Mouse (Mus musculus) left cerebral cortex, adult 18-20 months (tissue): ENCODE results near the gene Gm49387. TPM values are rescaled to one million over a fixed set of nuclear protein-coding genes. Genes with fewer than 3 reads are reported as not detected.
A peak's percentile ranks its signal among the peaks of the same experiment; 100 is the strongest.
"Not testable (repeated sequence)": the region's sequence is repeated elsewhere in the genome, so short reads cannot be mapped to it uniquely, and the experiment has no call there.

Source experiments
- DNase-seq, 2 experiments: peaks; one replicate each; pipeline ENCODE4 v3.0.0; 2021 to 2022; ENCODE audit warnings: low spot score in 2 of 2, mixed read lengths in 1 of 2
- total RNA-seq, 2 experiments: library from RNA; stranded (reverse); gene quantifications; 2 replicates each; pipeline ENCODE4 v1.2.3; 2021

Gm49387 gene
- total RNA-seq, 2 experiments from 2014 or later = 0.66 TPM; not detected in 1

- no peak for DNase-seq
Observed at GRCm38 (mm10) chr14:31641506-31642155, 953 bp upstream of the Gm49387 start.

- peak; percentile 80 to 84 for DNase-seq
Observed at GRCm38 (mm10) chr14:31640890-31641505, 320 bp upstream of the Gm49387 start, which contains the start of the genes Btd and Hacl1. Gene Btd, plus strand, starts transcription at chr14:31641028. Gene Hacl1, minus strand, starts transcription at chr14:31641286.

GRCm38 (mm10) chr14:31630677-31631076 lies 10.0 kb downstream of the Gm49387 start:
- DNase-seq = no peak

GRCm38 (mm10) chr14:31622748-31623147 lies 17.9 kb downstream of the Gm49387 start:
- DNase-seq = peak; percentile 47 to 61

- DNase-seq = no peak
Observed at GRCm38 (mm10) chr14:31620591-31621223, 20.0 kb downstream of the Gm49387 start.

GRCm38 (mm10) chr14:31617997-31618396 lies 22.7 kb downstream of the Gm49387 start:
- no peak for DNase-seq

- DNase-seq = peak; percentile 26 to 38
Observed at GRCm38 (mm10) chr14:31617204-31617603, 23.5 kb downstream of the Gm49387 start.

GRCm38 (mm10) chr14:31613671-31614070 lies 27.0 kb downstream of the Gm49387 start:
- DNase-seq = no peak

GRCm38 (mm10) chr14:31611986-31612385 lies 28.7 kb downstream of the Gm49387 start:
- DNase-seq = no peak

- DNase-seq = no peak
Observed at GRCm38 (mm10) chr14:31605514-31605913, 35.2 kb downstream of the Gm49387 start.

- no peak for DNase-seq
Observed at GRCm38 (mm10) chr14:31604916-31605315, 35.8 kb downstream of the Gm49387 start.

- DNase-seq = not testable (repeated sequence)
Observed at GRCm38 (mm10) chr14:31602616-31602979, 38.1 kb downstream of the Gm49387 start.

GRCm38 (mm10) chr14:31601908-31602615 lies 38.6 kb downstream of the Gm49387 start:
- DNase-seq = no peak

- no peak for DNase-seq
Observed at GRCm38 (mm10) chr14:31597446-31597845, 43.2 kb downstream of the Gm49387 start.

- no peak for DNase-seq
Observed at GRCm38 (mm10) chr14:31596408-31596807, 44.3 kb downstream of the Gm49387 start.

- DNase-seq = no peak
Observed at GRCm38 (mm10) chr14:31594693-31595092, 46.0 kb downstream of the Gm49387 start.

- no peak for DNase-seq
Observed at GRCm38 (mm10) chr14:31593036-31593435, 47.6 kb downstream of the Gm49387 start.

GRCm38 (mm10) chr14:31591243-31591642 lies 49.4 kb downstream of the Gm49387 start, which contains the start of gene Colq:
Gene Colq, minus strand, starts transcription at chr14:31591343.
- DNase-seq = no peak

- DNase-seq = no peak
Observed at GRCm38 (mm10) chr14:31586451-31586850, 54.2 kb downstream of the Gm49387 start.

- DNase-seq = no peak
Observed at GRCm38 (mm10) chr14:31583082-31583481, 57.6 kb downstream of the Gm49387 start.

GRCm38 (mm10) chr14:31577966-31578735 lies 62.5 kb downstream of the Gm49387 start:
- no peak for DNase-seq
